ENCODE assay signal across 9 mouse cellular contexts in genomic region chr7:75384506-75384911, GRCm38 (mm10).
DNase-seq lines count a peak whose midpoint lies in the region; ATAC-seq lines count a peak whose summit lies in the region.
"Had no signal": no experiment of that assay in that cellular context is flagged by ENCODE, and none has a peak within 500 bp of the region (broad histone marks: within the 10 kb centered on the region; RNA-seq: fewer than 3 reads in every experiment).

No protein-coding gene starts in this region.

- no peaks in the 10 kb centered on the region for H3K9me3 ChIP-seq in midbrain, embryonic 12.5 days
- H3K9me3 ChIP-seq: liver, embryonic 13.5 days had no signal

- no peaks in the 10 kb centered on the region for H3K27me3 ChIP-seq in midbrain, embryonic 12.5 days
- H3K27me3 ChIP-seq: liver, embryonic 13.5 days had no signal

- WGBS in midbrain, embryonic 12.5 days, result 12% methylated on average over 8 of the region's 8 CpGs

- no peak overlapping the region for H3K4me3 ChIP-seq in midbrain, embryonic 12.5 days
- H3K4me3 ChIP-seq: liver, embryonic 13.5 days had no signal

- intact Hi-C loops in left cerebral cortex, postnatal 4 days (cut with DNase I), result no loop called here

- no peak overlapping the region for H3K4me2 ChIP-seq in midbrain, embryonic 12.5 days (replicated peaks)
- H3K4me2 ChIP-seq: liver, embryonic 13.5 days had no signal

- peak; percentile 25 for DNase-seq in gastrocnemius, postnatal 25 days
- DNase-seq in gastrocnemius, postnatal 10 days, result no peak
- peak; percentile 65 for DNase-seq in CD4-positive helper T cell, adult 2 months (ENCODE audit: low read depth, low spot score)
- peak; percentile 25 for DNase-seq in fat pad, adult 2 months (ENCODE audit: extremely low read depth, low read depth, low spot score)
- no peak for DNase-seq in liver
- no peak for DNase-seq in layer of hippocampus, adult 8-10 months (ENCODE audit: low spot score in 2 of 2)
- DNase-seq in left cerebral cortex, postnatal 4 days, result no peak
- DNase-seq: liver, embryonic 13.5 days had no signal

- H3K4me1 ChIP-seq in midbrain, embryonic 12.5 days, result no peaks in the 10 kb centered on the region
- H3K4me1 ChIP-seq: liver, embryonic 13.5 days had no signal

- peak; percentile 52; the same call in 1 of the 2 replicates for ATAC-seq in midbrain, embryonic 12.5 days (ENCODE audit: low FRiP score, low read depth)

- no peak overlapping the region for H3K27ac ChIP-seq in midbrain, embryonic 12.5 days (replicated peaks)
- H3K27ac ChIP-seq: liver, embryonic 13.5 days had no signal

- H3K36me3 ChIP-seq in midbrain, embryonic 12.5 days, result no peaks in the 10 kb centered on the region
- H3K36me3 ChIP-seq: liver, embryonic 13.5 days had no signal

- no peak overlapping the region for H3K9ac ChIP-seq in midbrain, embryonic 12.5 days (replicated peaks)
- H3K9ac ChIP-seq: liver, embryonic 13.5 days had no signal

Comparison
In these comparisons a context has a peak if more than half of its experiments do, and no peak if none do; other contexts are left out.
1. DNase-seq: peak in gastrocnemius, postnatal 25 days (single experiment), CD4-positive helper T cell, adult 2 months (single experiment) and fat pad, adult 2 months (single experiment); none in gastrocnemius, postnatal 10 days (single experiment), liver (single experiment), layer of hippocampus, adult 8-10 months (0 of 2) and left cerebral cortex, postnatal 4 days (single experiment).